ENCODE assay signal across 9 mouse cellular contexts in genomic region chr15:77820480-77821163, GRCm38 (mm10). TPM values are rescaled to one million over a fixed set of nuclear protein-coding genes. Genes with fewer than 3 reads are reported as not detected.
DNase-seq lines count a peak whose midpoint lies in the region; ATAC-seq and TF ChIP-seq lines count a peak whose summit lies in the region.
"Had no signal": no experiment of that assay in that cellular context is flagged by ENCODE, and none has a peak within 500 bp of the region (broad histone marks: within the 10 kb centered on the region; RNA-seq: fewer than 3 reads in every experiment).

No protein-coding gene starts in this region.

- no peak overlapping the region for H3K4me3 ChIP-seq in heart, embryonic 15.5 days
- H3K4me3 ChIP-seq in C2C12 (ENCODE audit: insufficient read depth, poor library complexity, severe bottlenecking): no peak overlapping the region
- no peak overlapping the region for H3K4me3 ChIP-seq in bone marrow, adult 2 months (replicated peaks; ENCODE audit: control insufficient read depth, low read depth, low read length)
- H3K4me3 ChIP-seq in liver, embryonic 11.5 days (ENCODE audit: low read depth, low read length): no peak overlapping the region
- H3K4me3 ChIP-seq: neural tube, embryonic 13.5 days had no signal

- H3K79me3 ChIP-seq in C2C12 (ENCODE audit: low read depth): peaks cover 99% of the 10 kb centered on the region

- peaks cover 97% of the 10 kb centered on the region for H3K4me1 ChIP-seq in heart, embryonic 15.5 days (replicated peaks)
- H3K4me1 ChIP-seq in bone marrow, adult 2 months (ENCODE audit: control insufficient read depth, insufficient read depth, low read length): peaks cover 32% of the 10 kb centered on the region
- H3K4me1 ChIP-seq in liver, embryonic 11.5 days (replicated peaks; ENCODE audit: control insufficient read depth, insufficient read depth, low read length): peaks cover 83% of the 10 kb centered on the region

- peak overlapping the region; percentile 30 for H3K9ac ChIP-seq in heart, embryonic 15.5 days
- no peak overlapping the region for H3K9ac ChIP-seq in liver, embryonic 11.5 days (ENCODE audit: low read depth, low read length)
- H3K9ac ChIP-seq: neural tube, embryonic 13.5 days had no signal

- H3K36me3 ChIP-seq in heart, embryonic 15.5 days: no peaks in the 10 kb centered on the region
- H3K36me3 ChIP-seq in C2C12 (ENCODE audit: control insufficient read depth, insufficient read depth): peaks cover 63% of the 10 kb centered on the region
- H3K36me3 ChIP-seq in liver, embryonic 11.5 days (ENCODE audit: control insufficient read depth, insufficient read depth, low read length): no peaks in the 10 kb centered on the region
- H3K36me3 ChIP-seq: neural tube, embryonic 13.5 days had no signal

- no peak for TF ChIP-seq POLR2A in bone marrow, adult 2 months (IDR thresholded peaks at IDR 0.05; ENCODE audit: borderline replicate concordance, control insufficient read depth, low read depth, low read length)

- TF ChIP-seq CTCF in C2C12 (IDR thresholded peaks at IDR 0.05; ENCODE audit: control insufficient read depth, insufficient read depth, insufficient read length): no peak
- no peak for TF ChIP-seq CTCF in bone marrow, adult 2 months (IDR thresholded peaks at IDR 0.05; ENCODE audit: control insufficient read depth, insufficient read depth, low read length)

- 9% methylated on average over 3 of the region's 3 CpGs for WGBS in heart, embryonic 15.5 days
- 30% methylated on average over 3 of the region's 3 CpGs for WGBS in bone marrow, adult 2 months
- 19% methylated on average over 3 of the region's 3 CpGs for WGBS in liver, embryonic 11.5 days

- peaks cover 100% of the 10 kb centered on the region for H3K79me2 ChIP-seq in C2C12 (ENCODE audit: control insufficient read depth, insufficient read depth)

- no peaks in the 10 kb centered on the region for H3K9me3 ChIP-seq in heart, embryonic 15.5 days (replicated peaks)
- H3K9me3 ChIP-seq in liver, embryonic 11.5 days (ENCODE audit: control insufficient read depth, low read length): no peaks in the 10 kb centered on the region
- H3K9me3 ChIP-seq: neural tube, embryonic 13.5 days had no signal

- no peaks in the 10 kb centered on the region for H3K27me3 ChIP-seq in heart, embryonic 15.5 days
- H3K27me3 ChIP-seq in C2C12 (ENCODE audit: control insufficient read depth, insufficient read depth, insufficient read length): no peaks in the 10 kb centered on the region
- H3K27me3 ChIP-seq in liver, embryonic 11.5 days (replicated peaks; ENCODE audit: control insufficient read depth, insufficient read depth, low read length): no peaks in the 10 kb centered on the region
- H3K27me3 ChIP-seq: neural tube, embryonic 13.5 days had no signal

- 0 out of 2 replicates have a peak, but pooled peaks have one; percentile 28 for ATAC-seq in heart, embryonic 15.5 days (replicated peaks; ENCODE audit: insufficient number of reproducible peaks, insufficient read depth, low FRiP score, low read depth)
- no peak for ATAC-seq in liver, embryonic 11.5 days (replicated peaks; ENCODE audit: low FRiP score)
- ATAC-seq in monocyte, adult 5-6 weeks (replicated peaks; ENCODE audit: insufficient number of reproducible peaks, low FRiP score, low TSS enrichment, poor library complexity, severe bottlenecking): no peak

- peak overlapping the region; percentile 7; the same call in 1 of the 2 replicates for H3K4me2 ChIP-seq in heart, embryonic 15.5 days
- peak overlapping the region; percentile 25 for H3K4me2 ChIP-seq in liver, embryonic 11.5 days
- H3K4me2 ChIP-seq: neural tube, embryonic 13.5 days had no signal

- peak overlapping the region; percentile 83 for H3K27ac ChIP-seq in heart, embryonic 15.5 days
- peak overlapping the region; percentile 39; the same call in 1 of the 2 replicates for H3K27ac ChIP-seq in bone marrow, adult 2 months (ENCODE audit: control insufficient read depth, insufficient read depth, low read depth, low read length, poor library complexity)
- H3K27ac ChIP-seq in liver, embryonic 11.5 days (ENCODE audit: low read depth, low read length): peak overlapping the region; percentile 68

- H3ac ChIP-seq in C2C12 (ENCODE audit: control insufficient read depth, insufficient read length, low read depth): peak overlapping the region; percentile 28

- no peak for DNase-seq in heart, adult 8-10 months (ENCODE audit: low spot score)
- DNase-seq in liver, embryonic 11.5 days (ENCODE audit: low spot score): no peak
- DNase-seq in layer of hippocampus, adult 8-10 months (ENCODE audit: low spot score in 2 of 2): no peak
- no peak for DNase-seq in adrenal gland, postnatal 4 days (ENCODE audit: low spot score in 2 of 2)

TF ChIP-seq in C2C12, 6 proteins besides CTCF, POLR2A, EP300 and RAD21:
- TF ChIP-seq USF1 (IDR thresholded peaks at IDR 0.05; ENCODE audit: low read depth): peak; percentile 19
- peak; percentile 64 for TF ChIP-seq MAX (IDR thresholded peaks at IDR 0.05)
- no peak for TF ChIP-seq MYOG (IDR thresholded peaks at IDR 0.05; ENCODE audit: control insufficient read depth, extremely low read depth, insufficient read length)
TF ChIP-seq in C2C12: peak in this region for 2.

RNA-seq across cellular contexts. Expression of gene Myh9, which starts 21.4 kb away (rescaled TPM):
- polyA plus RNA-seq in heart, embryonic 15.5 days (2015; fragmentation: Nextera tagmentation; extraction: Ambion mirVana): 25.2 and 33.7 TPM in 2 replicates
- total RNA-seq in heart, adult 8-10 months (2022): 100 to 1,000 TPM in 1 of 4 experiments, 10 to 100 TPM in 3; 72.5 to 127 (median 97.2) TPM
- polyA plus RNA-seq in C2C12 (2012; fragmentation: generic; extraction: Trizol): 580 TPM
- polyA plus RNA-seq in bone marrow, adult 2 months (2011; ENCODE audit: insufficient read depth, insufficient read length, low replicate concordance, missing spikeins): 264 and 399 TPM in 2 replicates
- polyA plus RNA-seq in liver, embryonic 11.5 days (2014; fragmentation: Nextera tagmentation; extraction: Ambion mirVana): 49.8 and 53.0 TPM in 2 replicates
- 908 to 1,221 TPM (median 925 TPM) in 3 replicates for total RNA-seq in monocyte, adult 5-6 weeks (2017)
- total RNA-seq in layer of hippocampus, adult 8-10 months (2022): 100 to 1,000 TPM in 3 of 4 experiments, 10 to 100 TPM in 1; 89.0 to 116 (median 104) TPM
- total RNA-seq in adrenal gland, postnatal 4 days (2021): 100 to 1,000 TPM; 251 to 311 TPM
